Mouse (Mus musculus) liver, adult (tissue): ENCODE measurements around the gene Luc7l2.

Experiments
- GATA4 ChIP-seq: IDR thresholded peaks from 2 replicates; pipeline ENCODE4 v1.6.1; 2014; ENCODE audit warnings: mild to moderate bottlenecking, low read length; ENCODE audit not compliant: insufficient replicate concordance

The Luc7l2 gene

DNA sequence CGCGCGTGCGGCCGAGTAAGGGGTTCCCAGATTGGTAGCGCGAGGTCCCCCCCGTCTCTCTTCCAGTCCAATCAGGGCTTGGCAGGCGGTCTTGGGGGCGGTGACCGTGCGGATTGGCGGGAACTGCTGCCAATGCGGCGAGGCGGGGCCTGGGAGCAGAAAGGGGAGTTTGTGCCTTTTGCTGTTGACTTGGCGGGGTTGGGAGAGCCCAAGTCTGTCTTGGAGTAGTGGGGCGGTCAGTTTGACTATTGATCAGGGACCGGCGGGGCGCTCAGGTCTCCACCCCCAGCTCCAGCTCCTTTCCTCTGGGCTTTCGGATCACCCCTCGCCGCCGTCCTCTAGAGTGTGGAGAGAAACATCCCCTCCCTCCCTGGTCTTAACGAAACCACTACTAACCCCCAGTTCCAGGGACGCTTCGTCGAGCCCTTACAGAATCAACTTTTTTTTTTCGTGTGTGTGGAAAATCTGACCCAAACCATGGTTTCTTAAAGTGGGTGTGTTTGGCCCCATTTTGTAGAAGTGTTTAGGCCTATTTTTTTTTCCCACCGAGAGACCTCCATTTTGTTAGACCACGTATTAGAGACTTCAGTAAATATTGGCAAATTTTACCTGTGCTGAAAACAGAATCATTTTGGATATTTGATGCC lies 978 bp downstream of the Luc7l2 start:
- TF ChIP-seq GATA4 = no peak

DNA sequence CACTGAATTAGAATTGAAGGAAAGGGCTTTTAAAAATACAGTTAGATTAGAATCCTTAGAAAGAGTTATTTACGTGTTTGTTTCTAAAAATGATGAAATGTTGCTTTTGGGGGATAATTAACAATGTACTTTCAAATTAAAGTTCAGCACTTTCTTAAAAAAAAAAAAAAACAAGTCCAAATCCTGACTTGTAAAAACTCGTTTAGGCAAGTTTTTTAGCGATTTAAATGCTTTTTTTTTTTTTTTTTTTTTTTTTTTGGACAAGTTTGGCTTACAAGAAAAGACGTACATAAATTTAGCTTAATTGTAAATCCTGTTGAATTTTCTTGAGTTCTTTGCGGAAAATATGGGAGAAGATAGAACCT lies 1.5 kb downstream of the Luc7l2 start:
- TF ChIP-seq GATA4 = no peak

DNA sequence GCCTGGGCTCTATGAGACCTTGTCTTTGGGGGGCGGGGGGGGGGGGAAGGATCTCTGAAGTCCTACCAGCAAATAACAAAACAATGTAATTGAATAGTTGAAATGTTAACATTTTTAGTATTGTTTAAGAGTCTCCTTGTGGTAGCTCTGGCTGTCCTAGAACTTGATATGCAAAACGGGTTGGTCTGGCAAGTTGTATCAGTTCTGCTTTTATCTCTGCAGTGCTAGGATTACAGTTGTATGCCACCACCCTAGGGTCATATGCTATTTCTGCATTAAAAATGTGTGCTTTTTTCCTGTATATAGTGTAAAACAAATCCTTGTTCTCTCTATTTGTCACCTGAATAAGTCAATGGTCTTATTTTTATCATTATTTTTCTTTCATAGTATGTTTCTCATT lies 25.0 kb downstream of the Luc7l2 start:
- no peak for TF ChIP-seq GATA4

DNA sequence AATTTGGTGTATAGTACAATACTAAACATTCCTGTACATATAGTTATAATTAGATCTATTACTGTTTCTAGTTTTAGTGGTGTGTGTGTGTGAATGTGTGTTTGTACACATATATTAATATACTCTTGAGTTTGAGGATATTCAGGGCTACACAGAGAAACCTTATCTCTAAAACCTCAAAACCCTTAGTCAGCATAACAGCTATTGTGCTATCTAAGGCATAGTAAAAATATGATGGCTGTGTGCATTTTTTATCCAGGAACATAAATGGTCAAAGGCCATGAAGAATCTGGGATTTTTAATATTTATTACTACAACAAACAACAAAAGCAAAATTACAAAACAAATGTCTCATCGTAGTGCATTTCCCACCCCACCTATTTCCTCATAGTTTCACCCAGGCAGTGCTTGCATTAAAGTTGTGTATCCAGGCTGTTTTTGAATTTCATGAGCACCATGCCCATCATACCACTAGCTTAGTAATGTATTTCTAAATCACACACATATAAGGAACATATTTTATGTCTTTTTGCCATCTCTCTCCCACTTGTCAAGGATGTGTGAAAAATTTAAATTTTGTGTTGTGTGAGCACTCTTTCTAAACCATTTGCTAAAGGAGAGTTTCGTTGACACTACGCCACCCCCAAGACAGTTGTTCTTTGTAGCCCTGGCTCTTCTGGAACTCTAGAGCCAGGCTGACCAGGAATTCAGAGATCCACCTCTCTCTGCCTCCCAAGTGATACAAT lies 29.2 kb downstream of the Luc7l2 start:
- TF ChIP-seq GATA4 = no peak

DNA sequence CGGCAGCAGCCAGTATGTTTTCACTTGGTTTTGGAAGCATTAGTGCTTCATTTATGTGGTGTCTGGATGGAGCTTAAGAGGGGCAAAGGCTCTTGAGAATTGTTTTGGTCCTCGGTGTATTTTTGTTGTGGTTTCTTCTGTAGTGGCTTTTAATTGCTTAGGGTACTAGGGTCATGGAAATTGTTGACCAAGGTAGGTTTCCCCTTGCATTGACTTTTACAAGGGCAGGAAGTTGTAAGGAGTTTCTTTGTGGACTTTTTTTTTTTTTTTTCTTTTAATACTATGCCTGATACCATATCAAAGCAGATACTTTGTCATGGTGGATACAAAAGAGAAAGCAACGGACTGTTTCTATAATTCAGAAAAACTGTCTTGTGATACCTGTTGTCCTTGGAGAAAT lies 30.6 kb downstream of the Luc7l2 start:
- TF ChIP-seq GATA4 = no peak

DNA sequence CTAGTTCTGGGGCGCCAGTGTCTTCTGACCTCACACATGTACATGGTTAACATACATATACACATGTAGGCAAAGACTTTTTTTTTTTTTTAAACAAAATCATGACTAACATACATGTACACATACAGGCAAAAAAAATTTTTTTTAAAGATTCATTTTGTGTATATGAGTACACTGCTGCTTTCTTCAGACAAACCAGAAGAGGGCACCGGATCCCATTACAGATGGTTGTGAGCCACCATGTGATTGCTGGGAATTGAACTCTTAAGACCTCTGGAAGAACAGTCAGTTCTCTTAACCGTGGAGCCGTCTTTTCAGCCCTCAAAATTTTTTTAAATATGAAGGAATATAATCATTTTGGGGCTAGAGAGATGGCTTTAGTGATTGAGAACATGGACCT lies 46.3 kb downstream of the Luc7l2 start:
- TF ChIP-seq GATA4 = no peak

DNA sequence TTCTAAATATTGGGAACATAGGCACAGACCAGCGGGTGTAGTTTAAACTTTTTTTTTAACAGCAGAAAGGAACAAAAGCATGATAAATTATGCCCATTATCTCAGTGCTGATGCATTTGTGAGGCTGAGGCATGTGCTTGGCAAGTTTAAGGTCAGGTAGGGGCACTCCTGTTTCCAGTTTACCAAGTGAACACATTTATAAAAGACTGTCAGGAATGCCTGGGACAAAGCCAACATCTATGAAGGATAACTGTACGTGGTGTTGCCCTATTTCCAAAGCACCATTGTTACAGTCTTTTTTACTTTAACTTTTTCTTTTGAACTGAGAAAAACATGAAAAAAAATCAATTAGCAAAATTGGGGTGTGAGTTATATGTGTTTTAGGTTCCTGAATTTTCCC lies 58.8 kb downstream of the Luc7l2 start:
- TF ChIP-seq GATA4 = no peak

DNA sequence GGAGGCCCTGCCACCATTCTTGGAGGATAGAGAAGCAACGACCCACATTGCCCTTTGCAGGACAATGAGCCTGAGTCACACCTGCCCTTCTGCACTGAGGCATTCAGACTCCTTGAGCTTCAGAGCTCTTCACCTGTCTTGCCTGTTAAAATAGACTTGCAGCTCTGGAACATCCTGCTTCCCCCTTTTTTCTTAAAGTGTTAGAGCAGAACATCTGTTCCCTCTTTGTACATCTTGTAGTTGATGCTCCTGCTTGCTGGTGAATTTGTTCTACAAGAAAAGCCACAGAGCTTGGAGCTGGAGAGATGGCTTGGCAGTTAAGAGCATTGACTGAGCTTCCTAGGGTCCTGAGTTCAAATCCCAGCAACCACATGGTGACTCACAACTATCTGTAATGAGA lies 71.3 kb downstream of the Luc7l2 start:
- TF ChIP-seq GATA4 = no peak

DNA sequence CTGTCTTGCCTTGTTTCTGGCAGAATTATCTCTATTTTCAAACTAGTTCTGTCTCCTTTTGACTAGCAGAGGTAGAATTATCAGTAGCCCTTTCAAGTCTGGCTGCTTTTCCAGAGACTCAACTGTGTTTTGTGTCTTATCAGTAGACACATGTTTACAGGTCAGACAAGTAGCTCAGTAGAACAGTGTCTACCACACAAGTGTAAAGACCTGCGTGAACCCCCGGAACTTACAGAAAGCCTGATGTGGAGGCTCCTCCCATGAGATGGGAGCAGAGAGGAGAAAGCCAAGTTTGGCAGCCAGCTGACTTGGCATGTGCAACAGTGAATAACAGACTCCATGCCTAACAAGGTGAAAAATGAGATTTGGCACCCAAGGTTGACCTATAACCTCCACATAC lies 72.3 kb downstream of the Luc7l2 start:
- no peak for TF ChIP-seq GATA4

DNA sequence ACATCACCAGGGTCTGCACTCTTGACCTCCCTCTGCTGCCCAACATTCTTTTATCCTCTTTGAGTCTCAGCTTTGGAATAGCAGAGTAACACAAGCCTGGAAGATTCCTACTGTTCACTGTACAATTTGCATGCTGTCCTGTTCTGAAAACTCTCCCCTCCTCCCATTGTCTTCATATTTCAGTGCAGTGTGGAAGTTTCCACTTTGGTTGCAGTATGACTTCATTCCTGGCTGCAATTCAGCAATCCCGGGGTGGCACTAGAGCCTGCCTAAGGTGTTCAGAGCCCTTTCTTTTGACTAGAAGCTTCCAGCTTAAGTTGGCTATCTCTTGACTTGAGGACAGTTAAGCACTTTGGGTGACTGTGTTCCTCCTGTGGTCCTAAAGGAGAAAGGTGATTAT lies 73.3 kb downstream of the Luc7l2 start:
- no peak for TF ChIP-seq GATA4

DNA sequence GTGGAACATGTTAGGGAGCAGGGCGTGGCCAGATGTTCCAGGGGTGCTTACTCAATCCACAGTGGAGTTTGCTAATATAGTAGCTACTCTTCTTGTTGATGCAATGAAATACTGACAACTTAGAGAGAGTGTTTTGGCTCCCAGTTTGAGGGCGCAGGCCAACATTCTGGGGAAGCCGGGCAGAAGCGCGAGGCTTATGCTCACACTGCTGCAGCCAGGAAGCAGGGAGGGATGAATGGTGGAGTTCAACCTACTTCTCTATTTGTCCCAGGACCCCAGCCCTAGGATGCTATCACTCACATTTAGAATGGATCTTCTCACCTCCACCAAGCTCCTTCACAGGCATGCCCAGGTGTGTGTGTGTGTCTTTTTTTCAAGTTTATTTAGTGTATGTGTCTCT lies 75.0 kb downstream of the Luc7l2 start:
- no peak for TF ChIP-seq GATA4

DNA sequence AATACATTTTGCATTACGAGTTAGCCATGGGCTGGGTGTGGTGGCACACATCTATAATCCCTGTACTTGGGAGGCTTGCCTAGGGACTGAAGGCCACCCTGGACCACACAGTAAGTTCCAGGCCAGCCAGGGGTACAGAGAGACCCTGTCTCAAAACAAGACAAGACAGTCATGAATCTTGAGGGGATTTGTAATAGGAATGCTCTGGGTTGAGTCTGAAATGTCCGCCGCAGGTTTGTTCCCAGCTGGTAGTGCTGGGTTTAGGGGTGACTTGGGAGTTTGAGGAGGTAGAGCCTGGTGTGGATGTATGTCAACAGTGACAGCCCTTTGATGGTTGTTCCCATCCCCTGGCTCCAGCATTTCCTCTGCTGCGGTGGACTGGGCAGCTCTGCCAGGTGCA lies 75.9 kb downstream of the Luc7l2 start:
- TF ChIP-seq GATA4 = no peak

DNA sequence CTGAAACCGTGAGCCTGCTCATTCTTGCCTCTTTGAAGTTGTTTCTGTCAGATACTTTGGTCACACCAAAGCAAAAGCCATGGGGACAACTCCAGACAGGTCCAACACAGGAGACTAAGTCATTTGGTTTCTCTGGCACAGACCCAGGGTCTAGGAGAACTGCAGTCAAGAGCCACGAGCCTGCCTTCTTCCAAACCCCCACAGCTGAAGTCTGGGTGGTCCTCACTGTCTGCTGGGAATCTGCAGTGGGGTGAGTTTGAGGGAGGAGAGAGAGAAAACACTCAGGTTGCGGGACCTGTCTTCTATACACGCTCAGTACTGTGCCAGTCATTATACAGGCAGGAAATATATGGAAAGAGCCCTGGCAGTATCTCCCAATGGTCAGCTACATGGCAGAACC lies 76.4 kb downstream of the Luc7l2 start:
- no peak for TF ChIP-seq GATA4

DNA sequence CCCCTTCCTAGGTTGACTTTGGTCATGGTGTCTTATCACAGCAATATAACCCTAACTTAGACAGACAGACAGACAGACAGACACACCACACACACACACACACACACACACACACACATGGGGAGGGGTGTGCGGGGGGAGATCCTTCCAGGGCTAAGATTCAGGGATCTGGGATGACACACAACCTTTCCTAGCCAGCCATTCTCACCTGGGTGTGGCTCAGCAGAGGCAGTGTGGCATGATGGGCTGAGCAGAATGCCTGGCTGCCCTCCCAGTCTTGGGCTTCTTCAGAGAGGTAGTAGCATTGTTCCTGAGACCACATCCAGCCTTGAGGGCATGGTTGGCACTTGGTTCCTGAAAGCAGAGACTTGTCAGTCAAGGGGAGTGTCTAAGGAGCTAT lies 78.4 kb downstream of the Luc7l2 start:
- no peak for TF ChIP-seq GATA4

DNA sequence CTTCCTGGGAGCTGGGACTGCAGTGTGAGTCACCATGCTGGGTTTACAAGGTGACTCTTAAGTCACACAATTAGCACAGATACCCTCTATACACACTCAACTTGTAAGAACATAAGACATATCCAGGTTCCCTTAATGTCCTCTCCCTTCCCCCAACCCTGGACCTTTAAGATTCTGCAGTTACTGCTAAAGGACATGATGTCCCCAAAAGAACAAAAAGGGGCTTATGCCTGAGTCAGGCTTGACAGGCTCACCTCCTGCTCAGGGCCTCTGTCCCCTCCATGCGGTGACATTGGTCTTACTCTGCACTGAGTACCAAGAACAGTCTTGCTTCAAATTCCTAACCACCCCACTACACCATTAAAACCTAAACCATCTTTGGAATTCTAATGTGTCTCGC lies 81.7 kb downstream of the Luc7l2 start:
- TF ChIP-seq GATA4 = no peak

DNA sequence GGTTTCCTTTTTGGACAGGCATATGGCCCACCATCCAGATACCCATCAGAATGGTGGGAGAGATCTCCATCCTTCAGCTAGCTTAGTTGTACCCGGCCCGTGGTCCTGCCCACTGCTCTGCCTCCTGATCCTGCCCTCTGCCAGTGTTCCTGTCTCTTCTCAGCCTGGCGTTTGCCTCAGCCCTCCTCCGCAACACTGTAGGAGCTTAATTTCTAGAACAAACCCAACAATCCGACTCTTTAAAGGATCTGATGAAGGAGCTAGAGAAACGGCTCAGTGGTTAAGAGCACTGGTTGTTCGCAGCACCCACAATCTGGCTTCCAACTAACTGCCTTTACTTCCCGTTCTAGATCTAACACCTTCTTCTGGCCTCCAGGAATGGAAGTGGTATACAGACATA lies 83.3 kb downstream of the Luc7l2 start:
- no peak for TF ChIP-seq GATA4
